Mouse (Mus musculus): ENCODE results near the gene Col4a2. TPM values are rescaled to one million over a fixed set of nuclear protein-coding genes. Genes with fewer than 3 reads are reported as not detected.
A peak's percentile ranks its signal among the peaks of the same experiment; 100 is the strongest.

Col4a2 gene
- polyA plus RNA-seq, 1 experiment from 2014 or later, result 7.9 TPM

DNA sequence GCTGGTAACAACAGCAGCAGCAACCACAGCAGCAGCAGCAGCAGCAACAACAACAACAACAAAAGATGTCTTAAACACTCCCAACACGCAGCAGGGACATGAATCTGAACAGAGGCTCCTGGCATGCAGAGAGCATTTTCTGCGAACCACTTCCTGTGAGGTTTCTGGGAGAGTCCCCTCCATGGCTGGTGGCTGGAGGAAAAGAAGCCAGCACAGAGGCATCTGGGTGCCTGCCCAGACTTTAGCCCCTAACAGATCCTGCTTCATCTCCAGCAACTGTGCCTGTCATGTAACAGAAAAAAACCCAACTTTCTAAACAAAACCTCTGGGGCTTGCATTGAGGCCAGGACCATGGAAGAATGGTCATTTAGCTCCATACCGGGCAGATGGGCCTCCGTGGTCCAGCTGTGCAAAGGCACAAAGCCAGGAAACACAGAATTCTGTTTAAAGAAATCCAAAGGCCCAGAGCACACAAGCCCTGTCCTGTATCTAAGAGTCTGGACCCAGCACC is 34.4 kb upstream of the Col4a2 start:
- H3K9ac ChIP-seq, result no peak overlapping the region

GRCm38 (mm10) chr8:11279296-11279826 is 33.2 kb upstream of the Col4a2 start:
- H3K27me3 ChIP-seq, result peaks cover 14% of the 10 kb centered on the region
- H3K36me3 ChIP-seq (replicated peaks), result no peaks in the 10 kb centered on the region
- H3K9ac ChIP-seq, result no peak overlapping the region
- H3K4me3 ChIP-seq (replicated peaks), result peak overlapping the region; percentile 35
- peak; percentile 58 for ATAC-seq (ENCODE audit: insufficient read depth)
- H3K27ac ChIP-seq (replicated peaks), result peak overlapping the region; percentile 41; the same call in 1 of the 2 replicates
- 23% methylated on average over 20 of the region's 20 CpGs for WGBS (ENCODE audit: insufficient replicate concordance)
- H3K4me2 ChIP-seq, result peak overlapping the region; percentile 37
- no peaks in the 10 kb centered on the region for H3K9me3 ChIP-seq (replicated peaks)
- H3K4me1 ChIP-seq (replicated peaks), result peaks cover 15% of the 10 kb centered on the region; the same call in 1 of the 2 replicates

More for the DNA sequence above, 34.4 kb upstream of the Col4a2 start:
- Histone ChIP-seq H3K36me3 (replicated peaks) (no peaks in the 10 kb centered on the region), H3K27me3 (peaks cover 14% of the 10 kb centered on the region), H3K27ac (replicated peaks) (no peak overlapping the region; the same call in 1 of the 2 replicates), H3K4me3 (replicated peaks) (no peak overlapping the region), H3K4me2 (peak overlapping the region; percentile 37), H3K4me1 (replicated peaks) (peaks cover 15% of the 10 kb centered on the region; the same call in 1 of the 2 replicates), H3K9me3 (replicated peaks) (no peaks in the 10 kb centered on the region)
- WGBS (ENCODE audit: insufficient replicate concordance), result 17% methylated on average over 4 of the region's 4 CpGs
- ATAC-seq (ENCODE audit: insufficient read depth), result no peak

GRCm38 (mm10) chr8:11280721-11281268 is 31.8 kb upstream of the Col4a2 start:
- no peaks in the 10 kb centered on the region for H3K36me3 ChIP-seq (replicated peaks)
- no peak for ATAC-seq (ENCODE audit: insufficient read depth)
- no peak overlapping the region for H3K4me3 ChIP-seq (replicated peaks)
- peaks cover 15% of the 10 kb centered on the region; the same call in 1 of the 2 replicates for H3K4me1 ChIP-seq (replicated peaks)
- no peaks in the 10 kb centered on the region for H3K9me3 ChIP-seq (replicated peaks)
- WGBS (ENCODE audit: insufficient replicate concordance), result 71% methylated on average over 10 of the region's 10 CpGs
- no peak overlapping the region for H3K4me2 ChIP-seq
- H3K27me3 ChIP-seq, result peaks cover 14% of the 10 kb centered on the region
- no peak overlapping the region for H3K27ac ChIP-seq (replicated peaks)
- no peak overlapping the region for H3K9ac ChIP-seq

DNA sequence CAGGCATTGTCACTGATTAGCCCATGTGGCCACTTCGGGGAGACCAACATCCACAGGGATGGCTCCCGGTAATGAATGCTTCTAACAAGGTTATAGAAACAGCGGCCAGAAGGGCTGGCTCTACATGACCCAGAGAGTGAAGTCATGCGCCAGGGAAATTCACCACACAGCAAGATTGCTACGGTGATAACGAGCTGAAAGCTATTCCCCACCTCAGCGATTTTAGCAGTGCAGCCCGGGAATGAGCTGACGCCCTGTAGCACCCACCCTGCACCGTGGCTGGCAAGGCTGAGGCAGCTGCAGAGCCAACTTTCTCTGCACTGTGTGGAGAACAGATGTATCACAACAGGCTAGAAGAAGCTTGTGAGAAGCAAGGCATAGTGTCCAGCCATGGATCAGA is 30.5 kb upstream of the Col4a2 start:
- Histone ChIP-seq H3K36me3 (replicated peaks) (no peaks in the 10 kb centered on the region), H3K4me2 (no peak overlapping the region), H3K4me1 (replicated peaks) (peaks cover 11% of the 10 kb centered on the region; the same call in 1 of the 2 replicates), H3K9me3 (replicated peaks) (no peaks in the 10 kb centered on the region), H3K27ac (replicated peaks) (no peak overlapping the region), H3K27me3 (peaks cover 14% of the 10 kb centered on the region), H3K9ac (no peak overlapping the region), H3K4me3 (replicated peaks) (no peak overlapping the region)
- whole genome bisulfite sequencing (ENCODE audit: insufficient replicate concordance), result 66% methylated on average over 10 of the region's 10 CpGs
- no peak for ATAC-seq (ENCODE audit: insufficient read depth)

- no peak overlapping the region for H3K4me3 ChIP-seq (replicated peaks)
- peaks cover 8% of the 10 kb centered on the region; the same call in 1 of the 2 replicates for H3K4me1 ChIP-seq (replicated peaks)
- no peak for ATAC-seq (ENCODE audit: insufficient read depth)
- H3K27ac ChIP-seq (replicated peaks), result no peak overlapping the region
- H3K9ac ChIP-seq, result no peak overlapping the region
- H3K36me3 ChIP-seq (replicated peaks), result no peaks in the 10 kb centered on the region
- H3K9me3 ChIP-seq (replicated peaks), result no peaks in the 10 kb centered on the region
- H3K4me2 ChIP-seq, result no peak overlapping the region
- H3K27me3 ChIP-seq, result peaks cover 14% of the 10 kb centered on the region
- WGBS (ENCODE audit: insufficient replicate concordance), result 71% methylated on average over 7 of the region's 7 CpGs
These were observed 29.9 kb upstream of the Col4a2 start for GRCm38 (mm10) chr8:11282696-11283095.

- no peak for ATAC-seq (ENCODE audit: insufficient read depth)
- no peaks in the 10 kb centered on the region for H3K36me3 ChIP-seq (replicated peaks)
- WGBS (ENCODE audit: insufficient replicate concordance), result 41% methylated on average over 10 of the region's 10 CpGs
- H3K9ac ChIP-seq, result no peak overlapping the region
- H3K9me3 ChIP-seq (replicated peaks), result no peaks in the 10 kb centered on the region
- no peak overlapping the region for H3K4me3 ChIP-seq (replicated peaks)
- peaks cover 5% of the 10 kb centered on the region; the same call in 1 of the 2 replicates for H3K4me1 ChIP-seq (replicated peaks)
- H3K4me2 ChIP-seq, result no peak overlapping the region
- H3K27me3 ChIP-seq, result peaks cover 13% of the 10 kb centered on the region
- H3K27ac ChIP-seq (replicated peaks), result no peak overlapping the region
These were observed 29.4 kb upstream of the Col4a2 start for GRCm38 (mm10) chr8:11283217-11283616.

DNA sequence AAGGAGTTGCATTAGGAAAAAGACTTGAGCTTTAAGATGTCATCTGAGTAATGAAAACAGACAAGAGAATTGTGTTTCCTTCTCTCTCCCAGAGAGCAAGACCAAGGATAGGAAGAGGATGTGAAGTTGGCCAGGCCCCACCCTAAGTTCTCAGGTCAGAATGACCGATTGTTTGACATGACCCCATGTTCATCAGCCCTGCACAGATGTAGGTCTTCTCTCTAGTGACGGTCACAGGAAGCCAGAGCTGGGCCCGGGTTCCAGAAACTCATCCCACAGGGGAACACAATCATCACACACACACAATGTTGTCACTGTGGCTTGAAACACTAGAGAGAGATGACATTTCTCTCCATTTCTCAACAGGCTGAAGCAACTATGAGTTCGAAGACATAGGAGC is 27.2 kb upstream of the Col4a2 start:
- WGBS (ENCODE audit: insufficient replicate concordance), result 41% methylated on average over 4 of the region's 4 CpGs
- no peaks in the 10 kb centered on the region for H3K9me3 ChIP-seq (replicated peaks)
- H3K4me3 ChIP-seq (replicated peaks), result no peak overlapping the region
- H3K4me1 ChIP-seq (replicated peaks), result no peaks in the 10 kb centered on the region
- no peak overlapping the region for H3K4me2 ChIP-seq
- ATAC-seq (ENCODE audit: insufficient read depth), result no peak
- H3K27ac ChIP-seq (replicated peaks), result no peak overlapping the region
- H3K36me3 ChIP-seq (replicated peaks), result no peaks in the 10 kb centered on the region
- H3K9ac ChIP-seq, result no peak overlapping the region
- H3K27me3 ChIP-seq, result no peaks in the 10 kb centered on the region

- Histone ChIP-seq H3K27me3 (no peaks in the 10 kb centered on the region), H3K27ac (replicated peaks) (no peak overlapping the region), H3K36me3 (replicated peaks) (no peaks in the 10 kb centered on the region), H3K4me3 (replicated peaks) (no peak overlapping the region), H3K4me1 (replicated peaks) (no peaks in the 10 kb centered on the region), H3K9me3 (replicated peaks) (no peaks in the 10 kb centered on the region), H3K9ac (no peak overlapping the region), H3K4me2 (no peak overlapping the region)
- no peak for ATAC-seq (ENCODE audit: insufficient read depth)
- WGBS (ENCODE audit: insufficient replicate concordance), result 60% methylated on average over 3 of the region's 3 CpGs
These were observed 25.5 kb upstream of the Col4a2 start for GRCm38 (mm10) chr8:11287139-11287538.

- Histone ChIP-seq H3K4me2 (no peak overlapping the region), H3K9ac (no peak overlapping the region), H3K9me3 (replicated peaks) (no peaks in the 10 kb centered on the region), H3K36me3 (replicated peaks) (no peaks in the 10 kb centered on the region), H3K27me3 (no peaks in the 10 kb centered on the region), H3K27ac (replicated peaks) (no peak overlapping the region), H3K4me3 (replicated peaks) (no peak overlapping the region), H3K4me1 (replicated peaks) (no peaks in the 10 kb centered on the region)
- WGBS (ENCODE audit: insufficient replicate concordance), result 51% methylated on average over 6 of the region's 6 CpGs
- no peak for ATAC-seq (ENCODE audit: insufficient read depth)
These were observed 24.3 kb upstream of the Col4a2 start for GRCm38 (mm10) chr8:11288286-11288685.

DNA sequence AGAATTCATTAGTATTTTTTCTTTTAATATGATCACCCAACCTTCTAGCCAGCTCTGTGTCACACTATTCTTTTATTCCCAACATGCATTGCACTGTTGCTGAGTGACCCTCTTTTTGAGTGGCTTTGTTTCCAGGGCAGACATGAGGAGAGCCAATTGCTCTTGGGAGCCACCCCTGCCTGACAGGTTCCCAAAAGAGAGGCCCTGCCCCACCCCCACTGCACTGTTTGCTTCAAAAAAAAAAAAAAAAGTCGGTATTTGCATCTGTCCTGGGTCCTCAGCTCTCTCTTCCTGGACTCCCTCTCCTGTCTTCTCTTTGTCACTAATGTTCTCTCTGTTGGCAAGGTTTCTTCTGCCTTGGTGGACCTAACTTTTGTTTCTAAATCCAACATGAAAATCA is 22.1 kb upstream of the Col4a2 start:
- Histone ChIP-seq H3K36me3 (replicated peaks) (no peaks in the 10 kb centered on the region), H3K9me3 (replicated peaks) (no peaks in the 10 kb centered on the region), H3K27ac (replicated peaks) (no peak overlapping the region), H3K27me3 (no peaks in the 10 kb centered on the region), H3K4me1 (replicated peaks) (no peaks in the 10 kb centered on the region), H3K4me2 (no peak overlapping the region), H3K9ac (no peak overlapping the region), H3K4me3 (replicated peaks) (no peak overlapping the region)
- WGBS (ENCODE audit: insufficient replicate concordance), result 0% methylated on average over 1 of the region's 1 CpGs
- ATAC-seq (ENCODE audit: insufficient read depth), result no peak

- no peak for ATAC-seq (ENCODE audit: insufficient read depth)
- no peaks in the 10 kb centered on the region for H3K9me3 ChIP-seq (replicated peaks)
- H3K36me3 ChIP-seq (replicated peaks), result no peaks in the 10 kb centered on the region
- H3K9ac ChIP-seq, result no peak overlapping the region
- H3K4me1 ChIP-seq (replicated peaks), result no peaks in the 10 kb centered on the region
- no peaks in the 10 kb centered on the region for H3K27me3 ChIP-seq
- no peak overlapping the region for H3K4me2 ChIP-seq
- H3K27ac ChIP-seq (replicated peaks), result no peak overlapping the region
- WGBS (ENCODE audit: insufficient replicate concordance), result 35% methylated on average over 3 of the region's 3 CpGs
- no peak overlapping the region for H3K4me3 ChIP-seq (replicated peaks)
These were observed 20.0 kb upstream of the Col4a2 start for GRCm38 (mm10) chr8:11292611-11293010.
